Mouse (Mus musculus): Measurements from ENCODE around the gene Lats2. TPM values are rescaled to one million over a fixed set of nuclear protein-coding genes. Genes with fewer than 3 reads are reported as not detected.
"Not testable (repeated sequence)": the region's sequence is repeated elsewhere in the genome, so short reads cannot be mapped to it uniquely, and the experiment has no call there.

Lats2 gene
- polyA plus RNA-seq, 1 experiment from 2014 or later: 23.9 TPM

- Histone ChIP-seq H3K36me3 (ENCODE audit: control insufficient read depth, insufficient read depth, low read length) (peaks cover 85% of the 10 kb centered on the region), H3K4me2 (ENCODE audit: low read depth, low read length) (no peak overlapping the region), H3K27ac (replicated peaks; ENCODE audit: low read depth, low read length) (no peak overlapping the region), H3K4me3 (ENCODE audit: low read depth, low read length) (no peak overlapping the region), H3K4me1 (ENCODE audit: control insufficient read depth, insufficient read depth, low read length) (no peaks in the 10 kb centered on the region), H3K27me3 (replicated peaks; ENCODE audit: control insufficient read depth, insufficient read depth, low read length) (no peaks in the 10 kb centered on the region), H3K9me3 (ENCODE audit: control insufficient read depth, low read length) (no peaks in the 10 kb centered on the region), H3K9ac (ENCODE audit: low read depth, low read length) (no peak overlapping the region)
- ATAC-seq (ENCODE audit: low read depth) (no peak), DNase-seq (ENCODE audit: low spot score) (peak; percentile 25)
- 92% methylated on average over 15 of the region's 15 CpGs for WGBS
These were observed 62.1 kb downstream of the Lats2 start for GRCm38 (mm10) chr14:57696066-57696465.

DNA sequence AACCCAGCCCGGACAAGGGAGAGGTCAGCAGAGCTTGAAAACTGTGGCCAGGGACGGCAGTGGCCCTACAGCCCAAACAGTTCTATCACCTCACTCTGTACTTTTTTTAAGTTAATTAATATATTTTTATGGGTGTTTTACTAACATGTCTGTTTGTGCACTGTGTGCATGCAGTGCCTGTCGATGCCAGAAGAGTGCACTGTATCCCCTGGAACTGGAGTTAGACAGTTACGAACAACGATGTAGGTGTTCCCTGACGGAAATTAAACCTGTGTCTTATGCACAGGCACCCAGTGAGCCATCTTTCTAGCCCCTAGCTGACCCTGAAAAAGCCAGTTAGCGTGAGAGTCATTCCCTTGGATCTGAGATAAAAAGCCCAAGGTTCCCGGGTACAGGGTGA is 62.6 kb downstream of the Lats2 start:
- peak; percentile 13 for DNase-seq (ENCODE audit: low spot score)
- Histone ChIP-seq H3K27me3 (replicated peaks; ENCODE audit: control insufficient read depth, insufficient read depth, low read length) (no peaks in the 10 kb centered on the region), H3K9me3 (ENCODE audit: control insufficient read depth, low read length) (no peaks in the 10 kb centered on the region), H3K4me2 (ENCODE audit: low read depth, low read length) (no peak overlapping the region), H3K36me3 (ENCODE audit: control insufficient read depth, insufficient read depth, low read length) (peaks cover 88% of the 10 kb centered on the region), H3K27ac (replicated peaks; ENCODE audit: low read depth, low read length) (no peak overlapping the region), H3K4me3 (ENCODE audit: low read depth, low read length) (no peak overlapping the region), H3K9ac (ENCODE audit: low read depth, low read length) (no peak overlapping the region), H3K4me1 (ENCODE audit: control insufficient read depth, insufficient read depth, low read length) (no peaks in the 10 kb centered on the region)
- WGBS: 87% methylated on average over 8 of the region's 8 CpGs
- ATAC-seq (ENCODE audit: low read depth): no peak

DNA sequence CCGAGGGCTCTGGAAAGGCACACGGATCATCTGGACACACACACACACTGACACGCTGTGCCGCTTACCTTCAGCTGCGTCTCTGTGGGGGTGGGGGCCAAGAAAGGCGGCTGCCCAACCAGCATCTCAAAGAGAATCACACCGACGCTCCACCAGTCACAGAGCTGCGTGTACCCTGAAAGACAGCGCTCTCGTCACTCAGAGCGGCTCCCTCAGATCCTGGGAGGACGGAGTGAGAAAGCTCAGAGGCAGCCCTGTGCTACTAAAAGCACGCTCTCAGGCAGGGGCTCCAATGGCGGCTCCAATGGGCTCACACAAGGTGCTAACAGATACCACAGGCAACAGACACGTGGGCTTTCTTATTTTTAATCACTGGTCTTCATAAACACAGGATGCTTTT is 63.9 kb downstream of the Lats2 start:
- peaks cover 88% of the 10 kb centered on the region for H3K36me3 ChIP-seq (ENCODE audit: control insufficient read depth, insufficient read depth, low read length)
- 85% methylated on average over 16 of the region's 16 CpGs for WGBS
- no peak overlapping the region for H3K27ac ChIP-seq (replicated peaks; ENCODE audit: low read depth, low read length)
- H3K27me3 ChIP-seq (replicated peaks; ENCODE audit: control insufficient read depth, insufficient read depth, low read length): no peaks in the 10 kb centered on the region
- H3K9me3 ChIP-seq (ENCODE audit: control insufficient read depth, low read length): no peaks in the 10 kb centered on the region
- H3K4me2 ChIP-seq (ENCODE audit: low read depth, low read length): no peak overlapping the region
- H3K4me1 ChIP-seq (ENCODE audit: control insufficient read depth, insufficient read depth, low read length): no peaks in the 10 kb centered on the region
- ATAC-seq (ENCODE audit: low read depth): no peak
- H3K4me3 ChIP-seq (ENCODE audit: low read depth, low read length): no peak overlapping the region
- no peak overlapping the region for H3K9ac ChIP-seq (ENCODE audit: low read depth, low read length)
- DNase-seq (ENCODE audit: low spot score): no peak

DNA sequence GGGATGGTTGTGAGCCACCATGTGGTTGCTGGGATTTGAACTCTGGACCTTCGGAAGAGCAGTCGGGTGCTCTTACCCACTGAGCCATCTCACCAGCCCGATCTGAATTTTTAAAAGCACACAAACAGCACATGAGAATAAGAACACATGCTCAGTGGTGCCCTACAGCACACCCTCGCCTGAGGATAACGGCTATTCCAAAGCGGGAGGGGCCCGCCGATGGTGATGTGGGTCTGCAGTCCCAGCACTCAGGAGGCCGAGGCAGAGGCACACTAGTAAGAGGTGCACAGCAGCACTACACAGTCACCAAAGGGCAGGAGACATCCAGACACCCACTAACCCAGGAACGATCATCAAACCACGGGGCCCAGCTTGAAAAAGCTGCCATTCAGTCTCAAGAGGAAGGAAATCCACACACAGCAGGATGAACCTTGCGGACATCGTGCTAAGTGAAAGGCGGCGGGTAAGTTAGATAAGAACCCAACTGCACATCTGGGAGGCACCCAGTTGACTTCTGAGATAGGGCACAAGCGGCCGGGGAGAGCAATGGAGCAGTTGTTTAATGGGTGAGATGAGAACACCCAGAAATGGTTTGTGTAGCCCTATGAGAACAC is 65.6 kb downstream of the Lats2 start:
- Histone ChIP-seq H3K4me3 (ENCODE audit: low read depth, low read length) (no peak overlapping the region), H3K4me1 (ENCODE audit: control insufficient read depth, insufficient read depth, low read length) (no peaks in the 10 kb centered on the region), H3K9me3 (ENCODE audit: control insufficient read depth, low read length) (no peaks in the 10 kb centered on the region), H3K36me3 (ENCODE audit: control insufficient read depth, insufficient read depth, low read length) (peaks cover 87% of the 10 kb centered on the region), H3K27me3 (replicated peaks; ENCODE audit: control insufficient read depth, insufficient read depth, low read length) (no peaks in the 10 kb centered on the region), H3K4me2 (ENCODE audit: low read depth, low read length) (no peak overlapping the region), H3K27ac (replicated peaks; ENCODE audit: low read depth, low read length) (no peak overlapping the region), H3K9ac (ENCODE audit: low read depth, low read length) (no peak overlapping the region)
- ATAC-seq (ENCODE audit: low read depth) (no peak), DNase-seq (ENCODE audit: low spot score) (no peak)
- 93% methylated on average over 17 of the region's 17 CpGs for WGBS

DNA sequence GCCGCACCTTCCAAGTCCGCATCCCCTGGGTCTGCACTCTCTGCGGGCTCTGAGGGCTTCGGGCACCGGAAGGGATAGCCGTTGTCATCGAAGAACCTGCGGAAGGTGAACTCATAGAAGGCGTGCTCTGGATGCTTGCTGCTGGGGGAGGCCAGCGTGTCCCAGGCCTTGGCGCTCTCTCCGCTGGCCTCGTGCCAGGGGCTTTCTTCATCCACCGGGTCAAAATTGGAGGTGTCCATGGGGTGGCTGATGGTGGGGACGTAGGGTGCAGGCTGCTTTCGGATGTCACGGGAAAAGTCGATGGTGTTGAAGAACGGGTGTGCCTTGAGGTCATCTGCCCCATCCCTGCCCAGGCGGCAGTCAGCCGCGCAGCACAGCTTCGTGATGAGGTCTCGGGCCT is 66.9 kb downstream of the Lats2 start:
- ATAC-seq (ENCODE audit: low read depth): no peak
- Histone ChIP-seq H3K9ac (ENCODE audit: low read depth, low read length) (no peak overlapping the region), H3K4me1 (ENCODE audit: control insufficient read depth, insufficient read depth, low read length) (no peaks in the 10 kb centered on the region), H3K9me3 (ENCODE audit: control insufficient read depth, low read length) (no peaks in the 10 kb centered on the region), H3K4me2 (ENCODE audit: low read depth, low read length) (no peak overlapping the region), H3K4me3 (ENCODE audit: low read depth, low read length) (no peak overlapping the region), H3K27ac (replicated peaks; ENCODE audit: low read depth, low read length) (no peak overlapping the region), H3K27me3 (replicated peaks; ENCODE audit: control insufficient read depth, insufficient read depth, low read length) (no peaks in the 10 kb centered on the region), H3K36me3 (ENCODE audit: control insufficient read depth, insufficient read depth, low read length) (peaks cover 75% of the 10 kb centered on the region)
- WGBS: 95% methylated on average over 24 of the region's 24 CpGs
- DNase-seq (ENCODE audit: low spot score): no peak

DNA sequence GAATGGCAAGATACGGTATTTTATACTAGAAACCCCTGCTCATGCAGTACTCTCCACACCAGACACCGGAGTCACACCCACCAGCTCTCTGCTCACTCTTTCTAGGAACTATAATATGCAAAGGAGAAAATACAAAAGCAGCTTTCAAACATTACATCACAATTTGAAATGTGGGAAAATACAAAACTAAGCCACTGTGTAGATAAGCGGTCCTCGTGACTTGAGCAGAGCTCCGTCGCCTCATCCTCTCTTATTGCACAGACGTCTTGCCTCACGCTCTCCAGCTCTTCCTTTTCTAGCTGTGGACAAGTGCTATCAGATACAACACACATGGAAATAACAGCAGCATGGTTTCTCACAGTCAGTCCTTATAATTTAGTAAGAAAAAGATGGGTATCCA is 67.5 kb downstream of the Lats2 start:
- 93% methylated on average over 8 of the region's 8 CpGs for WGBS
- Histone ChIP-seq H3K4me2 (ENCODE audit: low read depth, low read length) (no peak overlapping the region), H3K9me3 (ENCODE audit: control insufficient read depth, low read length) (no peaks in the 10 kb centered on the region), H3K9ac (ENCODE audit: low read depth, low read length) (no peak overlapping the region), H3K4me1 (ENCODE audit: control insufficient read depth, insufficient read depth, low read length) (no peaks in the 10 kb centered on the region), H3K27me3 (replicated peaks; ENCODE audit: control insufficient read depth, insufficient read depth, low read length) (no peaks in the 10 kb centered on the region), H3K27ac (replicated peaks; ENCODE audit: low read depth, low read length) (no peak overlapping the region), H3K36me3 (ENCODE audit: control insufficient read depth, insufficient read depth, low read length) (peaks cover 69% of the 10 kb centered on the region), H3K4me3 (ENCODE audit: low read depth, low read length) (no peak overlapping the region)
- ATAC-seq (ENCODE audit: low read depth) (no peak), DNase-seq (ENCODE audit: low spot score) (no peak)

DNA sequence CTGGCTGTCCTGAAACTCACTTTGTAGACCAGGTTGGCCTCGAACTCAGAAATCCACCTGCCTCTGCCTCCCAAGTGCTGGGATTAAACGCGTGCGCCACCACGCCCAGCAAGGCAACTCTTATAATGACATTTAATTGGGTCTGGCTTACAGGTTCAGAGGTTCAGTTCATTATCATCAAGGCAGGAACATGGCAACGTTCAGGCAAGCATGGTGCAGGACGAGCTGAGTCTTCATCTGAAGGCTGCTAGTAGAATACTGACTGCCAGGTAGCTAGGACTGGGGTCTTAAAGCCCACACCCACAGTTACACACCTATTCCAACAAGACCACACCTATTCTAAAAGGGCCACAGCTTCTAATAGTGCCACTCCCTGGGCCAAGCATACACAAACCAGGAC is 70.1 kb downstream of the Lats2 start:
- H3K9ac ChIP-seq (ENCODE audit: low read depth, low read length); DNase-seq (ENCODE audit: low spot score); H3K9me3 ChIP-seq (ENCODE audit: control insufficient read depth, low read length); ATAC-seq (ENCODE audit: low read depth); H3K27ac ChIP-seq (replicated peaks; ENCODE audit: low read depth, low read length); H3K4me1 ChIP-seq (ENCODE audit: control insufficient read depth, insufficient read depth, low read length); H3K4me3 ChIP-seq (ENCODE audit: low read depth, low read length); H3K4me2 ChIP-seq (ENCODE audit: low read depth, low read length); H3K27me3 ChIP-seq (replicated peaks; ENCODE audit: control insufficient read depth, insufficient read depth, low read length): not testable (repeated sequence)
- peaks cover 46% of the 10 kb centered on the region for H3K36me3 ChIP-seq (ENCODE audit: control insufficient read depth, insufficient read depth, low read length)
- WGBS: 85% methylated on average over 7 of the region's 7 CpGs

- DNase-seq (ENCODE audit: low spot score): no peak
- ATAC-seq (ENCODE audit: low read depth): no peak
- Histone ChIP-seq H3K4me1 (ENCODE audit: control insufficient read depth, insufficient read depth, low read length) (no peaks in the 10 kb centered on the region), H3K4me2 (ENCODE audit: low read depth, low read length) (no peak overlapping the region), H3K9me3 (ENCODE audit: control insufficient read depth, low read length) (no peaks in the 10 kb centered on the region), H3K4me3 (ENCODE audit: low read depth, low read length) (no peak overlapping the region), H3K27me3 (replicated peaks; ENCODE audit: control insufficient read depth, insufficient read depth, low read length) (no peaks in the 10 kb centered on the region), H3K9ac (ENCODE audit: low read depth, low read length) (no peak overlapping the region), H3K36me3 (ENCODE audit: control insufficient read depth, insufficient read depth, low read length) (peaks cover 40% of the 10 kb centered on the region), H3K27ac (replicated peaks; ENCODE audit: low read depth, low read length) (no peak overlapping the region)
- WGBS: 74% methylated on average over 5 of the region's 5 CpGs
These were observed 70.7 kb downstream of the Lats2 start for GRCm38 (mm10) chr14:57687441-57687840.

DNA sequence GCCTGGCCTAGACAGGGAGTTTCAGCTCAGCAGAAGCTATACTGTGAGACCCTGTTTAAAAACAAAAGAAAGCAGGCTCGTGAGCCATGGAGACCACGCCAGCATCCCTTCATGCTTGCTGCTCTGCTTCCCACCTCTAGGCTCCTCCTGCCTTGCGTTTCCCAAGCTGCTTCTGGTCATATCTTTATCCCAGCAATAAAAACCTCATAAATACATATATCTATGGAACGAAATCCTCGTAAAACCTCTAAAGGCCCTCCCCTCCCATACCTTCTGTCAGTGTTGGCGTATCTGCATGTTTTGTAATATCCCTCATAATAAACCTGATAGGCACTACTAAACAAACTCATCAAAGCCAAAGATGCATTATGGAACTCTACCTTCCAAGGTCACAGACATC is 71.5 kb downstream of the Lats2 start:
- no peaks in the 10 kb centered on the region for H3K9me3 ChIP-seq (ENCODE audit: control insufficient read depth, low read length)
- no peak overlapping the region for H3K9ac ChIP-seq (ENCODE audit: low read depth, low read length)
- no peak overlapping the region for H3K4me2 ChIP-seq (ENCODE audit: low read depth, low read length)
- DNase-seq (ENCODE audit: low spot score) (no peak), ATAC-seq (ENCODE audit: low read depth) (no peak)
- 91% methylated on average over 6 of the region's 6 CpGs for WGBS
- no peaks in the 10 kb centered on the region for H3K27me3 ChIP-seq (replicated peaks; ENCODE audit: control insufficient read depth, insufficient read depth, low read length)
- H3K4me1 ChIP-seq (ENCODE audit: control insufficient read depth, insufficient read depth, low read length): no peaks in the 10 kb centered on the region
- no peak overlapping the region for H3K27ac ChIP-seq (replicated peaks; ENCODE audit: low read depth, low read length)
- no peak overlapping the region for H3K4me3 ChIP-seq (ENCODE audit: low read depth, low read length)
- H3K36me3 ChIP-seq (ENCODE audit: control insufficient read depth, insufficient read depth, low read length): peaks cover 33% of the 10 kb centered on the region
